ENCODE assay signal across 11 mouse cellular contexts in genomic region chr4:134300316-134300715, GRCm38 (mm10). TPM values are rescaled to one million over a fixed set of nuclear protein-coding genes. Genes with fewer than 3 reads are reported as not detected.
DNase-seq lines count a peak whose midpoint lies in the region; ATAC-seq lines count a peak whose summit lies in the region.
"Had no signal": no experiment of that assay in that cellular context is flagged by ENCODE, and none has a peak within 500 bp of the region (broad histone marks: within the 10 kb centered on the region; RNA-seq: fewer than 3 reads in every experiment).

No protein-coding gene starts in this region.

- ATAC-seq in activated CD4-positive, CD25-positive, alpha-beta regulatory T cell, adult 4 months, result no peak
- ATAC-seq: midbrain, embryonic 16.5 days had no signal

- peak; percentile 39 for DNase-seq in urinary bladder, adult 18-20 months (ENCODE audit: low spot score in 2 of 2)
- DNase-seq in urinary bladder, postnatal 10 days (ENCODE audit: low spot score), result no peak
- peak; percentile 82 for DNase-seq in gastrocnemius, postnatal 14 days
- peak; percentile 55 for DNase-seq in heart, postnatal 25 days (ENCODE audit: low spot score)
- no peak for DNase-seq in cerebellum, adult 18-20 months
- no peak for DNase-seq in Muller cell, postnatal 12 days (ENCODE audit: inconsistent ontology term)

- intact Hi-C loops in gastrocnemius, postnatal 14 days (cut with DNase I; ENCODE audit: low total_unique reads), result no loop called here
- intact Hi-C loops in heart, postnatal 25 days (cut with DNase I), result loop anchor here (2.0 kb wide), 1 partner anchor 14 kb away; the partner anchor contains the start of gene Trim63

RNA-seq across cellular contexts. Expression of gene Pdik1l, which starts 12.6 kb away (rescaled TPM):
- 1 to 10 TPM; 4.8 to 5.3 TPM for total RNA-seq in gastrocnemius, postnatal 14 days (2021)
- 1 to 10 TPM; 5.8 to 8.4 TPM for total RNA-seq in heart, postnatal 25 days (2021)
- 10 to 100 TPM; 17.2 to 19.1 TPM for polyA plus RNA-seq in activated CD4-positive, CD25-positive, alpha-beta regulatory T cell, adult 4 months (2017; shearing (Covaris generic))

RNA-seq across cellular contexts. Expression of gene Trim63, which starts 14.6 kb away (rescaled TPM):
- total RNA-seq in gastrocnemius, postnatal 14 days (2021), result 100 to 1,000 TPM; 103 to 224 TPM
- 100 to 1,000 TPM; 215 to 229 TPM for total RNA-seq in heart, postnatal 25 days (2021)
- polyA plus RNA-seq in activated CD4-positive, CD25-positive, alpha-beta regulatory T cell, adult 4 months (2017; shearing (Covaris generic)), result not detected

RNA-seq across cellular contexts. Expression of gene Slc30a2, which starts 42.7 kb away (rescaled TPM):
- total RNA-seq in gastrocnemius, postnatal 14 days (2021), result 1 to 10 TPM in 1 of 2 experiments, under 1 TPM in 1; 0.47 to 6.3 TPM
- total RNA-seq in heart, postnatal 25 days (2021), result under 1 TPM; 0.31 to 0.36 TPM
- polyA plus RNA-seq in activated CD4-positive, CD25-positive, alpha-beta regulatory T cell, adult 4 months (2017; shearing (Covaris generic)), result under 1 TPM; 0.24 to 0.85 TPM

RNA-seq across cellular contexts. Expression of gene Grrp1, which starts 46.4 kb away (rescaled TPM):
- 1 to 10 TPM; 5.9 to 6.0 TPM for total RNA-seq in gastrocnemius, postnatal 14 days (2021)
- 1 to 10 TPM; 6.0 to 7.6 TPM for total RNA-seq in heart, postnatal 25 days (2021)
- not detected for polyA plus RNA-seq in activated CD4-positive, CD25-positive, alpha-beta regulatory T cell, adult 4 months (2017; shearing (Covaris generic))

RNA-seq across cellular contexts. Expression of gene Gm30191, which starts 53.6 kb away (rescaled TPM):
- total RNA-seq in gastrocnemius, postnatal 14 days (2021), result not detected
- total RNA-seq in heart, postnatal 25 days (2021), result not detected
- polyA plus RNA-seq in activated CD4-positive, CD25-positive, alpha-beta regulatory T cell, adult 4 months (2017; shearing (Covaris generic)), result not detected
- total RNA-seq: left cerebral cortex, postnatal 14 days had no signal
- polyA plus RNA-seq: hindbrain, embryonic 10.5 days; midbrain, embryonic 16.5 days; spleen, adult 2 months had no signal

Comparison
In these comparisons a context has a peak if more than half of its experiments do, and no peak if none do; other contexts are left out.
1. DNase-seq: peak in urinary bladder, adult 18-20 months (2 of 2), gastrocnemius, postnatal 14 days (single experiment) and heart, postnatal 25 days (single experiment); none in urinary bladder, postnatal 10 days (single experiment), cerebellum, adult 18-20 months (0 of 2) and Muller cell, postnatal 12 days (single experiment).